Mouse (Mus musculus): ENCODE data around the gene Snrnp200. TPM values are rescaled to one million over a fixed set of nuclear protein-coding genes. Genes with fewer than 3 reads are reported as not detected.
"Not testable (repeated sequence)": the region's sequence is repeated elsewhere in the genome, so short reads cannot be mapped to it uniquely, and the experiment has no call there.

The Snrnp200 gene
- polyA plus RNA-seq, 1 experiment = 41.2 TPM

- Histone ChIP-seq H3ac (ENCODE audit: control insufficient read depth, insufficient read length) (peak within 1 kb of the TSS; percentile 71), H3K4me2 (ENCODE audit: low read depth) (peak within 1 kb of the TSS; percentile 84), H3K27me3 (ENCODE audit: control insufficient read depth, insufficient read depth, insufficient read length) (no peaks in the 10 kb centered on the region), H3K79me2 (ENCODE audit: control insufficient read depth, insufficient read depth) (peaks cover 37% of the 10 kb centered on the region), H3K36me3 (ENCODE audit: control insufficient read depth, insufficient read depth) (no peaks in the 10 kb centered on the region), H3K4me3 (peak within 1 kb of the TSS; percentile 85)
- TF ChIP-seq CEBPB (IDR thresholded peaks at IDR 0.05; ENCODE audit: insufficient read depth, poor library complexity, severe bottlenecking) = no peak
- peak; percentile 71 for TF ChIP-seq POLR2A (IDR thresholded peaks at IDR 0.05; ENCODE audit: insufficient read length, low read depth)
- TF ChIP-seq SRF (IDR thresholded peaks at IDR 0.05; ENCODE audit: control insufficient read depth, insufficient read length, low read depth) = no peak
- no peak for TF ChIP-seq MAX (IDR thresholded peaks at IDR 0.05; ENCODE audit: low read depth)
- TF ChIP-seq TCF12 (IDR thresholded peaks at IDR 0.05; ENCODE audit: insufficient read depth, poor library complexity, severe bottlenecking) = no peak
- TF ChIP-seq TCF3 (IDR thresholded peaks at IDR 0.05; ENCODE audit: insufficient read length, low read depth) = no peak
- no peak for TF ChIP-seq USF1 (IDR thresholded peaks at IDR 0.05; ENCODE audit: low read depth)
- no peak for TF ChIP-seq MYOD1 (IDR thresholded peaks at IDR 0.05; ENCODE audit: control insufficient read depth in 1 of 3, insufficient read length in 2 of 3, low read depth in 2 of 3)
- no peak for TF ChIP-seq REST (IDR thresholded peaks at IDR 0.05; ENCODE audit: insufficient read depth, insufficient read length)
- TF ChIP-seq E2F4 (IDR thresholded peaks at IDR 0.05; ENCODE audit: insufficient read depth) = peak; percentile 55
- TF ChIP-seq MYOG (IDR thresholded peaks at IDR 0.05; ENCODE audit: control insufficient read depth in 1 of 3, insufficient read depth in 1 of 3, insufficient read length in 2 of 3, low read depth in 2 of 3) = no peak
- TF ChIP-seq POLR2AphosphoS2 (IDR thresholded peaks at IDR 0.05; ENCODE audit: insufficient read length, low read depth) = peak; percentile 79
Measured at GRCm38 (mm10) chr2:127269491-127270299, 61.5 kb downstream of the Snrnp200 start, which contains the start of gene Stard7. TSS of gene Stard7 (plus strand) at chr2:127270218.

DNA sequence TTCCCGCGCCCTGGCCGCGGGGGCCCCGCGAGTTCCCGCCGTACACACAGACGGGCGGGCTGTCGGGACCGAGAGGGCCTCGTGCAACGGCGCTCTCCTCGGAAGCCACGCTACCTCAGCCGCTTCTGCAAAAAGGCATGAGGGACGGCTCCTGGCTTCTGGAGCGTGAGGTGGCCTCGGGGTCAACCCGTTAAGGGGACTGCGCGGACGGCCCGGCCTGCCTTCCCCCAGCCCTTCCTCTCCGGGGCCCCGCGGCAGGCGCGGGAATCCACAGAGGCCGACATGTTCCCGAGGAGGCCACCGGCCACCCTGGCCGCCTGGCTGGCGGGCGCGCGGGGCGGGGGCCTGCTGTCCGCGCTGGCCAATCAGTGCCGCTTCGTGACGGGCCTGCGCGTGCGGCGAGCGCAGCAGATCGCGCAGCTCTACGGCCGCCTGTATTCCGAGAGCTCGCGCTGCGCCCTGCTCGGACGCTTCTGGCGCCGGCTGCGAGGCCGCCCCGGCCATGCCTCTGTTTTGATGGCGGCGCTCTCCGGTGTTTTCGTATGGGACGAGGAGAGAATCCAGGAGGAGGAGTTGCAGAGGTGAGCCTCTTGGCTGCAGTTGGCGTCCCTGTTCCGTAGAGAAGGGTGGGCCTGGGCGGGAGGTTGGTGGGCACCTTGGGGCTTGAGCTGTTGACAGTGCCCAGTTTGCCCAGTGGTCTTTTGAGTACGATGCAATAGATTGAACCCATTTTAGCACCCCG, 62.3 kb downstream of the Snrnp200 start:
- TF ChIP-seq MYOD1 (IDR thresholded peaks at IDR 0.05; ENCODE audit: control insufficient read depth in 1 of 3, insufficient read length in 2 of 3, low read depth in 2 of 3) (peak in 1 of 3 experiments; percentile 24), TCF12 (IDR thresholded peaks at IDR 0.05; ENCODE audit: insufficient read depth, poor library complexity, severe bottlenecking) (no peak), SRF (IDR thresholded peaks at IDR 0.05; ENCODE audit: control insufficient read depth, insufficient read length, low read depth) (no peak), POLR2A (IDR thresholded peaks at IDR 0.05; ENCODE audit: insufficient read length, low read depth) (peak; percentile 64), POLR2AphosphoS2 (IDR thresholded peaks at IDR 0.05; ENCODE audit: insufficient read length, low read depth) (peak; percentile 64), E2F4 (IDR thresholded peaks at IDR 0.05; ENCODE audit: insufficient read depth) (peak; percentile 9), MYOG (IDR thresholded peaks at IDR 0.05; ENCODE audit: control insufficient read depth in 1 of 3, insufficient read depth in 1 of 3, insufficient read length in 2 of 3, low read depth in 2 of 3) (peak in 1 of 3 experiments; percentile 27), TCF3 (IDR thresholded peaks at IDR 0.05; ENCODE audit: insufficient read length, low read depth) (no peak), REST (IDR thresholded peaks at IDR 0.05; ENCODE audit: insufficient read depth, insufficient read length) (no peak), USF1 (IDR thresholded peaks at IDR 0.05; ENCODE audit: low read depth) (no peak)
- Histone ChIP-seq H3K36me3 (ENCODE audit: control insufficient read depth, insufficient read depth) (no peaks in the 10 kb centered on the region), H3K79me2 (ENCODE audit: control insufficient read depth, insufficient read depth) (peaks cover 45% of the 10 kb centered on the region), H3K27me3 (ENCODE audit: control insufficient read depth, insufficient read depth, insufficient read length) (no peaks in the 10 kb centered on the region), H3K4me3 (peak overlapping the region; percentile 85), H3ac (ENCODE audit: control insufficient read depth, insufficient read length) (peak overlapping the region; percentile 71), H3K4me2 (ENCODE audit: low read depth) (peak overlapping the region; percentile 84)

DNA sequence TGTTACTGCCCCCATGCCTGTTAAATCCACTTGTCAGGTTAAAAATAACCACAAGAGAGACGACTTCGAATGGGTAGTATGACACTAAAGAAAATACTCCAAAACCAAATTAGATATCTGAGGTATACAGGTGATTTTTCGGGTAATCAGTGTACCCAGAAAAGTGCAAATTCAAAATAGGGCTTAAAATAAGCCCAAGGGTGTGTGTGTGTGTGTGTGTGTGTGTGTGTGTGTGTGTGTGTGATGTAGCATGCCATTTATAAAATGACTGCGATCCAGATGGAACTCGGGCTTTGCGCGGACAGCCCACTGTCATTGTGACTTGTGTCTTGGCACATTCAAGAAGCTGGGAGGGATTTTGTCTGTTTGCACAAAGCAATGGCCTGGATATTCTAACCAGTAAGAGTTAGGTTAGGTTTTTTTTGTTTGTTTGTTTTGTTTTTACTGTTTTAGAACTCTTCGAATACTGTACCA, 62.9 kb downstream of the Snrnp200 start:
- peak overlapping the region; percentile 84 for H3K4me2 ChIP-seq (ENCODE audit: low read depth)
- TF ChIP-seq E2F4 (IDR thresholded peaks at IDR 0.05; ENCODE audit: insufficient read depth) (no peak), TCF3 (IDR thresholded peaks at IDR 0.05; ENCODE audit: insufficient read length, low read depth) (no peak), MAX (IDR thresholded peaks at IDR 0.05; ENCODE audit: low read depth) (no peak), USF1 (IDR thresholded peaks at IDR 0.05; ENCODE audit: low read depth) (no peak), MYOD1 (IDR thresholded peaks at IDR 0.05; ENCODE audit: control insufficient read depth in 1 of 3, insufficient read length in 2 of 3, low read depth in 2 of 3) (no peak), REST (IDR thresholded peaks at IDR 0.05; ENCODE audit: insufficient read depth, insufficient read length) (no peak), MYOG (IDR thresholded peaks at IDR 0.05; ENCODE audit: control insufficient read depth in 1 of 3, insufficient read depth in 1 of 3, insufficient read length in 2 of 3, low read depth in 2 of 3) (no peak), POLR2AphosphoS2 (IDR thresholded peaks at IDR 0.05; ENCODE audit: insufficient read length, low read depth) (no peak), CEBPB (IDR thresholded peaks at IDR 0.05; ENCODE audit: insufficient read depth, poor library complexity, severe bottlenecking) (no peak), TCF12 (IDR thresholded peaks at IDR 0.05; ENCODE audit: insufficient read depth, poor library complexity, severe bottlenecking) (no peak), POLR2A (IDR thresholded peaks at IDR 0.05; ENCODE audit: insufficient read length, low read depth) (no peak)
- peak overlapping the region; percentile 71 for H3ac ChIP-seq (ENCODE audit: control insufficient read depth, insufficient read length)
- peak overlapping the region; percentile 85 for H3K4me3 ChIP-seq
- no peaks in the 10 kb centered on the region for H3K36me3 ChIP-seq (ENCODE audit: control insufficient read depth, insufficient read depth)
- no peaks in the 10 kb centered on the region for H3K27me3 ChIP-seq (ENCODE audit: control insufficient read depth, insufficient read depth, insufficient read length)
- H3K79me2 ChIP-seq (ENCODE audit: control insufficient read depth, insufficient read depth) = peaks cover 51% of the 10 kb centered on the region

DNA sequence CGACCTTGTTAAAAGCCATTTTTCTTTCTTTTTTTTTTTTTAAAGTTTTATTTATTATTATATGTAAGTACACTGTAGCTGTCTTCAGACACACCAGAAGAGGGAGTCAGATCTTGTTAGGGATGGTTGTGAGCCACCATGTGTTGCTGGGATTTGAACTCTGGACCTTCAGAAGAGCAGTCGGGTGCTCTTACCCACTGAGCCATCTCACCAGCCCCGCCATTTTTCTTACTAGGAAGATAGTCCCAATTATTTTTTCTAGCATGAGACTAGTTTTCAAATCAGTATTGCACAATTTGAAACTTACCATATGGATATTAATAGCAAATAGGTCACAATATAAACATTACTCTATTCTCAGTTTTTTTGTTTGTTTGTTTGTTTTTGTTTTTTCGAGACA, 63.9 kb downstream of the Snrnp200 start:
- peaks cover 61% of the 10 kb centered on the region for H3K79me2 ChIP-seq (ENCODE audit: control insufficient read depth, insufficient read depth)
- not testable (repeated sequence) for H3K4me2 ChIP-seq (ENCODE audit: low read depth); H3ac ChIP-seq (ENCODE audit: control insufficient read depth, insufficient read length); H3K27me3 ChIP-seq (ENCODE audit: control insufficient read depth, insufficient read depth, insufficient read length); H3K36me3 ChIP-seq (ENCODE audit: control insufficient read depth, insufficient read depth)
- peak overlapping the region; percentile 85 for H3K4me3 ChIP-seq

Data from myocyte (in vitro differentiated cells).